Mouse (Mus musculus) erythroblast, embryonic 14.5 days (primary cell): Measurements from ENCODE around the gene Tmem200a.

Experiments
- GATA1 ChIP-seq: IDR thresholded peaks from 2 replicates; pipeline ENCODE4 v1.6.1; 2012; ENCODE audit warnings: low read length, inconsistent platforms, mixed read lengths
- TAL1 ChIP-seq: IDR thresholded peaks from 3 replicates; pipeline ENCODE4 v1.6.1; 2012; ENCODE audit warnings: low read length, inconsistent platforms, mixed read lengths

DNA sequence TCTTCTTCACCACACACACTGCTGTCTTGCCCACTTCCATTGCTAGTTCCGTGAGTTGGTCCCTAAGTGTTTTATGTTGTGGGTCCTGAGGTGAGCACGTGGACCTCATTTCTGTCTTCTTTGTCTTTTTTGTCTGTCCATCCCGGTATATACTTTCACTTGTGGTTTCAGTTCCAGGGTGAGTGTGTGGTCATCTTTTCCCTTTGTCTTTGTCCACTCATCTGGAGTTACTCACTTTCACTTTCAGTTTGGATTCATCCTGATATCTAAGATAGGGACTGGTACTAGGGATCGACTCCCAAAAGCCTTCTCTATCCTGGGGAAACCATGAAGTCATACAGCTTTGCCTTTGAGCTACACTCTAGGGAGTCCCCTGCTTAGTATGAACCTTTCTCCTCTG lies 15.8 kb downstream of the Tmem200a start:
- no peak for TF ChIP-seq TAL1
- no peak for TF ChIP-seq GATA1
